Mouse (Mus musculus) heart, embryonic 14.5 days (tissue): Measurements from ENCODE around the gene Gm8257. TPM values are rescaled to one million over a fixed set of nuclear protein-coding genes. Genes with fewer than 3 reads are reported as not detected.
"Not testable (repeated sequence)": the region's sequence is repeated elsewhere in the genome, so short reads cannot be mapped to it uniquely, and the experiment has no call there.

ENCODE experiments used
- ATAC-seq: fragments of 200-750 bp; cut with Nextera tagmentation; 2 replicates; pipeline ENCODE4 v1.8.0; 2017; ENCODE audit warnings: low read depth, moderate TSS enrichment; ENCODE audit not compliant: insufficient number of reproducible peaks, insufficient read depth, low FRiP score
- H3K27ac ChIP-seq, 2 experiments: fragments of 200-500 bp in 1 of 2; fragments of 300-500 bp in 1 of 2; sonication (generic) in 1 of 2; replicated peaks in 1 of 2; 2 replicates each; pipeline ENCODE4 v1.5.1; 2012 to 2014; ENCODE audit warnings: low read depth in 2 of 2, low read length in 2 of 2, control low read depth in 1 of 2, mild to moderate bottlenecking in 1 of 2, mixed read lengths in 1 of 2; ENCODE audit not compliant: control insufficient read depth in 1 of 2, insufficient read depth in 1 of 2
- H3K27me3 ChIP-seq: fragments of 300-500 bp; sonication (generic); 2 replicates; pipeline ENCODE4 v1.6.1; 2014; ENCODE audit warnings: mild to moderate bottlenecking, low read length, control low read depth; ENCODE audit not compliant: control insufficient read depth, insufficient read depth
- H3K36me3 ChIP-seq: fragments of 300-500 bp; sonication (generic); 2 replicates; pipeline ENCODE4 v1.6.1; 2014; ENCODE audit warnings: mild to moderate bottlenecking, control low read depth, low read length, mixed read lengths; ENCODE audit not compliant: control insufficient read depth, insufficient read depth
- H3K4me1 ChIP-seq, 2 experiments: fragments of 200-500 bp in 1 of 2; fragments of 300-500 bp in 1 of 2; sonication (generic) in 1 of 2; 2 replicates each; pipeline ENCODE4 v1.6.1; 2012 to 2014; ENCODE audit warnings: low read length in 2 of 2, control low read depth in 1 of 2, mixed read lengths in 1 of 2; ENCODE audit not compliant: control insufficient read depth in 2 of 2, insufficient read depth in 2 of 2
- H3K4me2 ChIP-seq: fragments of 300-500 bp; sonication (generic); 2 replicates; pipeline ENCODE4 v1.6.1; 2014; ENCODE audit warnings: mild to moderate bottlenecking, low read length
- H3K4me3 ChIP-seq, 2 experiments: fragments of 200-500 bp in 1 of 2; fragments of 300-500 bp in 1 of 2; sonication (generic) in 1 of 2; 2 replicates each; pipeline ENCODE4 v1.5.1; 2012 to 2014; ENCODE audit warnings: low read length in 2 of 2, mild to moderate bottlenecking in 2 of 2, control low read depth in 1 of 2, low read depth in 1 of 2, moderate library complexity in 1 of 2; ENCODE audit not compliant: control insufficient read depth in 1 of 2, insufficient read depth in 1 of 2
- H3K9ac ChIP-seq: fragments of 300-500 bp; sonication (generic); 2 replicates; pipeline ENCODE4 v1.6.1; 2014; ENCODE audit warnings: mild to moderate bottlenecking, low read length
- H3K9me3 ChIP-seq: fragments of 300-500 bp; sonication (generic); 2 replicates; pipeline ENCODE4 v1.6.1; 2016; ENCODE audit warnings: low read length, control low read depth; ENCODE audit not compliant: control insufficient read depth
- WGBS: fragments of 180-500 bp; shearing (Covaris S2); extraction: QIAGEN DNeasy Blood & Tissue Kit; methylation state at CpG from one replicate; pipeline ENCODE4 v1.1.7; 2014; 5-methylcytosine and 5-hydroxymethylcytosine counted together
- polyA plus RNA-seq: library from polyadenylated mRNA; unstranded; fragments of >200 nt; fragmentation: Nextera tagmentation; extraction: Ambion mirVana; gene quantifications from 2 replicates; pipeline ENCODE4 v1.2.1, GENCODE M21; 2014

Gene Gm8257
- polyA plus RNA-seq, result not detected in 2 replicates

GRCm38 (mm10) chr14:44706356-44706755, at the start of gene Gm8257:
Gene Gm8257 (minus strand): TSS chr14:44706456.
- H3K36me3 ChIP-seq, H3K27ac ChIP-seq, H3K27me3 ChIP-seq, H3K9ac ChIP-seq, ATAC-seq, H3K9me3 ChIP-seq, H3K4me1 ChIP-seq, H3K4me2 ChIP-seq, H3K4me3 ChIP-seq: not testable (repeated sequence)
- 46% methylated on average over 3 of the region's 3 CpGs for WGBS

DNA sequence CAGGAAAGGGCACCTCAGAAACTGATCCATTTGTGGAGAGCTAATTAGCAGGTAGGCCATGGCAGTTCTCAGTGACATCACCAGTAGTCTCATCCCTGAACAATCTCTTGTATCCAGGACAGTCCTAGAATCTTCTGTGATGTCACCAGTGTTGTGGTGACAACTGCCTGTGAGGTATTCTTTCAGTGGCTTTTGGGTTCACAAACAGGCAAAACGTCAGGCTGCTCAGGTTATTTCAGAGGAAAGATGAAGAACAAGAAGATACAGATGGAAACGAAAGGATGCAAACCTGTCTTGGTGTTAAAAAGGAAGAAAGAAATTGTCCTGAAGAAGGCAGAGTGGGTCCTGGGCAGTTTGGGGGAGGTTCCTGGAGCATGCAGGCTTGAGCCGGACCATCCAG, 44.0 kb upstream of the Gm8257 start, which contains the start of gene Gm8267:
Gene Gm8267, minus strand, starts transcription at position 101 of the 400 bp plus-strand sequence.
- H3K9me3 ChIP-seq, result no peaks in the 10 kb centered on the region
- no peak within 1 kb of the TSS for H3K9ac ChIP-seq
- H3K27ac ChIP-seq, result no peak within 1 kb of the TSS
- 59% methylated on average over 3 of the region's 3 CpGs for WGBS
- no peaks in the 10 kb centered on the region for H3K4me1 ChIP-seq
- ATAC-seq, result no peak
- no peaks in the 10 kb centered on the region for H3K27me3 ChIP-seq
- no peaks in the 10 kb centered on the region for H3K36me3 ChIP-seq
- no peak within 1 kb of the TSS for H3K4me2 ChIP-seq
- no peak within 1 kb of the TSS for H3K4me3 ChIP-seq

- not testable (repeated sequence) for ATAC-seq, H3K4me2 ChIP-seq, H3K36me3 ChIP-seq, H3K9ac ChIP-seq, H3K27ac ChIP-seq, H3K4me3 ChIP-seq, H3K9me3 ChIP-seq, H3K4me1 ChIP-seq, H3K27me3 ChIP-seq
- WGBS, result 53% methylated on average over 1 of the region's 1 CpGs
These were observed 36.5 kb upstream of the Gm8257 start for GRCm38 (mm10) chr14:44742789-44743188.

DNA sequence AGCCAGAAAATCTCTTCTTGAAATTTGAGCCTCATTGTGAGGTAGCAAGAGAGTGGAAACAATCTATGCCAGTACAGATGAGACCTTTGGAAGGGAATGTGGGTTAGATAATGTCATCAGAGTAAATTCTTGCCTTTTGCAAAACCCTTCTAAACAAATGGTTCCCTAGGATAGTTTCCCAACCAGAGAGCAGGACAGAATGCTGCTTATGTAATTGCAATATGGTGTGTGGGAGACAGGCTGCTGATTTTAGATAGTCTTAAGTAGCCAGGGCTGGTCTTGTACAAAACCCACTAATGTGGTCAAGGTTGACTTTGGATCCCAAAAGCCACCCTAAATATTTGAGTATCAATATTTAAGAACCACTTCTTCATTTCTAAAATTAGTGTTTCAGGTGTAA, 24.5 kb upstream of the Gm8257 start:
- not testable (repeated sequence) for ATAC-seq, H3K27ac ChIP-seq, H3K4me3 ChIP-seq

DNA sequence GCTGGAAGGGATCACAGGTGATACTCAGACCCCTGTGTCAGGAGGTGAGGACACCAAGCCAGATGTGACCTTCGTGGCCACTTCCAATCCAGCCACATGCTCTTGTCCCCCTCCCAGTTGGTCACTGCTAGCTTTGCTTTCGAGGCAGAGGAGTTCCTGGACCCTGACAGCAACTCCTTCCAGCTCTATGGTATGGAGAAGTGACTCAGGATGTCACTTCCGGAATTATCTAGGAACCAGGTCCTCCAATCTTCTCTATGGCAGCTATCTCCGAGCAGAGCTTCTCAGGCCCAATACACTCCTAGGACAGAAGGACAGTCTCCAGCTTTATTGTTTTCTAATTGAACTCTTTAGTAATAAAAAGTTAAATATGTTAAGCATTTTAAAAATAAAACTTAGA, 78.5 kb downstream of the Gm8257 start, which contains the start of gene Gm5624:
Gene Gm5624, minus strand, starts transcription at position 202 of the 400 bp plus-strand sequence.
- H3K27me3 ChIP-seq, H3K4me3 ChIP-seq, ATAC-seq, H3K36me3 ChIP-seq, H3K9ac ChIP-seq, H3K9me3 ChIP-seq, H3K27ac ChIP-seq, H3K4me2 ChIP-seq, H3K4me1 ChIP-seq: not testable (repeated sequence)
- WGBS, result 62% methylated on average over 4 of the region's 4 CpGs

More for the DNA sequence above, 24.5 kb upstream of the Gm8257 start:
- H3K9me3 ChIP-seq, H3K4me1 ChIP-seq, H3K36me3 ChIP-seq, H3K9ac ChIP-seq, H3K4me2 ChIP-seq, H3K27me3 ChIP-seq: not testable (repeated sequence)

Other genes with a start within 250 kb of the Gm8257 start
- gene BC061237, start 214.0 kb downstream of the Gm8257 start, polyA plus RNA-seq, result not detected in 2 replicates
- not detected in 2 replicates for gene Gm17093, start 188.2 kb downstream of the Gm8257 start, polyA plus RNA-seq
- gene Gm8247, start 123.3 kb downstream of the Gm8257 start, polyA plus RNA-seq, result not detected in 2 replicates
- not detected in 2 replicates for gene Gm5624, start 78.5 kb downstream of the Gm8257 start, polyA plus RNA-seq
- gene Gm8267, start 43.9 kb upstream of the Gm8257 start, polyA plus RNA-seq, result not detected in 2 replicates
- gene Ptgdr, start 152.9 kb upstream of the Gm8257 start, polyA plus RNA-seq, result not detected in 2 replicates